Mouse (Mus musculus) kidney, embryonic 16.5 days (tissue): Measurements from ENCODE around the gene Gpn2. TPM values are rescaled to one million over a fixed set of nuclear protein-coding genes. Genes with fewer than 3 reads are reported as not detected.

Experiments
- ATAC-seq: fragments of 200-750 bp; cut with Nextera tagmentation; 2 replicates; pipeline ENCODE4 v1.8.0; 2017; ENCODE audit warnings: moderate TSS enrichment; ENCODE audit not compliant: low FRiP score, low TSS enrichment
- H3K27ac ChIP-seq: fragments of 300-500 bp; sonication (generic); 2 replicates; pipeline ENCODE4 v1.5.1; 2014; ENCODE audit warnings: low read length
- H3K27me3 ChIP-seq: fragments of 300-500 bp; sonication (generic); 2 replicates; pipeline ENCODE4 v1.6.1; 2014; ENCODE audit warnings: low read length, control low read depth, mixed read lengths; ENCODE audit not compliant: insufficient read depth
- H3K36me3 ChIP-seq: fragments of 300-500 bp; sonication (generic); 2 replicates; pipeline ENCODE4 v1.6.1; 2014; ENCODE audit warnings: low read length, control low read depth, mixed read lengths; ENCODE audit not compliant: insufficient read depth
- H3K4me1 ChIP-seq: fragments of 300-500 bp; sonication (generic); 2 replicates; pipeline ENCODE4 v1.6.1; 2014; ENCODE audit warnings: low read length, control low read depth, mixed read lengths; ENCODE audit not compliant: insufficient read depth
- H3K4me2 ChIP-seq: fragments of 300-500 bp; sonication (generic); replicated peaks from 2 replicates; pipeline ENCODE4 v1.6.1; 2014; ENCODE audit warnings: low read depth, low read length
- H3K4me3 ChIP-seq: fragments of 300-500 bp; sonication (generic); 2 replicates; pipeline ENCODE4 v1.5.1; 2014; ENCODE audit warnings: mild to moderate bottlenecking, low read length
- H3K9ac ChIP-seq: fragments of 300-500 bp; sonication (generic); replicated peaks from 2 replicates; pipeline ENCODE4 v1.6.1; 2014; ENCODE audit warnings: low read length
- H3K9me3 ChIP-seq: fragments of 300-500 bp; sonication (generic); 2 replicates; pipeline ENCODE4 v1.6.1; 2016; ENCODE audit warnings: low read length, control low read depth
- WGBS: fragments of 180-500 bp; shearing (Covaris S2); extraction: QIAGEN DNeasy Blood & Tissue Kit; methylation state at CpG from one replicate; pipeline ENCODE4 v1.1.7; 2014; 5-methylcytosine and 5-hydroxymethylcytosine counted together
- polyA plus RNA-seq: library from polyadenylated mRNA; unstranded; fragments of >200 nt; fragmentation: Nextera tagmentation; extraction: Ambion mirVana; gene quantifications from 2 replicates; pipeline ENCODE4 v1.2.1, GENCODE M21; 2015

Gene Gpn2
- polyA plus RNA-seq, 1 experiment from 2014 or later: 20.9 TPM

- Histone ChIP-seq H3K4me3 (no peak overlapping the region), H3K27me3 (peaks cover 22% of the 10 kb centered on the region), H3K27ac (no peak overlapping the region), H3K9me3 (no peaks in the 10 kb centered on the region), H3K4me2 (no peak overlapping the region), H3K9ac (no peak overlapping the region), H3K4me1 (peaks cover 18% of the 10 kb centered on the region), H3K36me3 (peaks cover 22% of the 10 kb centered on the region)
- no peak for ATAC-seq
- WGBS: 82% methylated on average over 7 of the region's 7 CpGs
Observed at GRCm38 (mm10) chr4:133604175-133604574, 20.0 kb downstream of the Gpn2 start.

- Histone ChIP-seq H3K27me3 (peaks cover 18% of the 10 kb centered on the region), H3K4me1 (peaks cover 14% of the 10 kb centered on the region), H3K36me3 (peaks cover 22% of the 10 kb centered on the region), H3K4me3 (no peak overlapping the region), H3K9ac (no peak overlapping the region), H3K27ac (no peak overlapping the region), H3K9me3 (no peaks in the 10 kb centered on the region), H3K4me2 (no peak overlapping the region)
- no peak for ATAC-seq
- WGBS: 58% methylated on average over 6 of the region's 6 CpGs
Observed at GRCm38 (mm10) chr4:133604856-133605255, 20.7 kb downstream of the Gpn2 start.

- H3K4me1 ChIP-seq: peaks cover 10% of the 10 kb centered on the region
- no peak for ATAC-seq
- WGBS: 60% methylated on average over 9 of the region's 9 CpGs
- H3K4me3 ChIP-seq: no peak overlapping the region
- peaks cover 22% of the 10 kb centered on the region for H3K36me3 ChIP-seq
- peak overlapping the region; percentile 58 for H3K27ac ChIP-seq
- H3K27me3 ChIP-seq: peaks cover 13% of the 10 kb centered on the region
- 0 out of 2 replicates have a peak overlapping the region, but pooled peaks have one; percentile 31 for H3K9ac ChIP-seq
- no peaks in the 10 kb centered on the region for H3K9me3 ChIP-seq
- no peak overlapping the region for H3K4me2 ChIP-seq
Observed at GRCm38 (mm10) chr4:133605330-133605729, 21.2 kb downstream of the Gpn2 start.

GRCm38 (mm10) chr4:133607284-133607683 lies 23.1 kb downstream of the Gpn2 start:
- no peak for ATAC-seq
- WGBS: 81% methylated on average over 10 of the region's 10 CpGs
- Histone ChIP-seq H3K27me3 (peaks cover 4% of the 10 kb centered on the region), H3K27ac (no peak overlapping the region), H3K4me3 (no peak overlapping the region), H3K36me3 (peaks cover 27% of the 10 kb centered on the region), H3K9me3 (peaks cover 4% of the 10 kb centered on the region), H3K4me2 (no peak overlapping the region), H3K9ac (no peak overlapping the region), H3K4me1 (peaks cover 1% of the 10 kb centered on the region)

GRCm38 (mm10) chr4:133609719-133610118 lies 25.6 kb downstream of the Gpn2 start:
- peak; percentile 57; the same call in 1 of the 2 replicates for ATAC-seq
- Histone ChIP-seq H3K4me1 (no peaks in the 10 kb centered on the region), H3K9me3 (peaks cover 4% of the 10 kb centered on the region), H3K4me2 (no peak overlapping the region), H3K9ac (no peak overlapping the region), H3K27ac (no peak overlapping the region), H3K27me3 (no peaks in the 10 kb centered on the region), H3K36me3 (peaks cover 45% of the 10 kb centered on the region), H3K4me3 (no peak overlapping the region)
- 17% methylated on average over 6 of the region's 6 CpGs for WGBS

- no peak for ATAC-seq
- Histone ChIP-seq H3K4me3 (no peak overlapping the region), H3K9me3 (peaks cover 4% of the 10 kb centered on the region), H3K27me3 (no peaks in the 10 kb centered on the region), H3K27ac (no peak overlapping the region), H3K4me1 (no peaks in the 10 kb centered on the region), H3K36me3 (peaks cover 37% of the 10 kb centered on the region), H3K9ac (no peak overlapping the region), H3K4me2 (no peak overlapping the region)
- 96% methylated on average over 5 of the region's 5 CpGs for WGBS
Observed at GRCm38 (mm10) chr4:133611815-133612214, 27.7 kb downstream of the Gpn2 start.

- 97% methylated on average over 7 of the region's 7 CpGs for WGBS
- H3K27me3 ChIP-seq: no peaks in the 10 kb centered on the region
- H3K9me3 ChIP-seq: peaks cover 4% of the 10 kb centered on the region
- no peak for ATAC-seq
- H3K4me2 ChIP-seq: no peak overlapping the region
- no peak overlapping the region for H3K4me3 ChIP-seq
- H3K36me3 ChIP-seq: peaks cover 37% of the 10 kb centered on the region
- no peak overlapping the region for H3K27ac ChIP-seq
- H3K9ac ChIP-seq: no peak overlapping the region
- no peaks in the 10 kb centered on the region for H3K4me1 ChIP-seq
Observed at GRCm38 (mm10) chr4:133612416-133612815, 28.3 kb downstream of the Gpn2 start.

GRCm38 (mm10) chr4:133613026-133613425 lies 28.9 kb downstream of the Gpn2 start:
- no peak overlapping the region for H3K4me3 ChIP-seq
- WGBS: 95% methylated on average over 8 of the region's 8 CpGs

GRCm38 (mm10) chr4:133613867-133614266 lies 29.7 kb downstream of the Gpn2 start:
- H3K4me3 ChIP-seq: no peak overlapping the region
- peaks cover 4% of the 10 kb centered on the region for H3K9me3 ChIP-seq
- peaks cover 34% of the 10 kb centered on the region for H3K36me3 ChIP-seq
- no peaks in the 10 kb centered on the region for H3K4me1 ChIP-seq
- no peak overlapping the region for H3K27ac ChIP-seq
- no peaks in the 10 kb centered on the region for H3K27me3 ChIP-seq
- WGBS: 89% methylated on average over 4 of the region's 4 CpGs
- no peak overlapping the region for H3K9ac ChIP-seq
- H3K4me2 ChIP-seq: no peak overlapping the region
- no peak for ATAC-seq

More at GRCm38 (mm10) chr4:133613026-133613425, 28.9 kb downstream of the Gpn2 start:
- H3K27me3 ChIP-seq: no peaks in the 10 kb centered on the region
- no peak overlapping the region for H3K4me2 ChIP-seq
- H3K9ac ChIP-seq: no peak overlapping the region
- ATAC-seq: no peak
- H3K4me1 ChIP-seq: no peaks in the 10 kb centered on the region
- H3K36me3 ChIP-seq: peaks cover 40% of the 10 kb centered on the region
- no peak overlapping the region for H3K27ac ChIP-seq
- H3K9me3 ChIP-seq: peaks cover 4% of the 10 kb centered on the region

GRCm38 (mm10) chr4:133614274-133614761 lies 30.2 kb downstream of the Gpn2 start:
- H3K4me3 ChIP-seq: no peak overlapping the region
- H3K4me2 ChIP-seq: no peak overlapping the region
- H3K9ac ChIP-seq: no peak overlapping the region
- 88% methylated on average over 8 of the region's 8 CpGs for WGBS
- peaks cover 34% of the 10 kb centered on the region for H3K36me3 ChIP-seq
- H3K9me3 ChIP-seq: peaks cover 4% of the 10 kb centered on the region
- H3K27me3 ChIP-seq: no peaks in the 10 kb centered on the region
- no peaks in the 10 kb centered on the region for H3K4me1 ChIP-seq
- no peak overlapping the region for H3K27ac ChIP-seq
- no peak for ATAC-seq
